Mouse (Mus musculus): ENCODE data around the gene Pex1.
"Not testable (repeated sequence)": the region's sequence is repeated elsewhere in the genome, so short reads cannot be mapped to it uniquely, and the experiment has no call there.

Gene Pex1

GRCm38 (mm10) chr5:3644621-3645020, 48.8 kb downstream of the Pex1 start:
- DNase-seq (ENCODE audit: low read depth, low spot score): no peak

DNA sequence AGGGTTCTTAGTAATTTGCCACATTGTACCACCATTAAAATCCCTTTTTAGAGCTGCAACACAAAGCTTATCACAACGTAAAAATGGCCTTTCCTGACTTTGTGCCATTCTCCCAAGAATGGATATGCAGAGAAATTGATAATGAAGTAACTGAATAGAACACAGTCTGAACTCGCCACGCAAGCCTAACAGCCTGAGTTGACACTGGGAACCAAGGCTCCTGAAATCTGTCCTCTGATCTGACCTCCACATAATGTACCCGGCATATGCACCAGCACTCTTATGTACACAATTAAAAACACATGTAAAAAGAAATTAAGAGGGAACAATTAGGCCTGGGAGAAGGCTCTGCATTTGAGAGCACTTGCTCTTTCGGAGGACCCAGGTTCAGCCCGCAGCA, 49.5 kb downstream of the Pex1 start:
- DNase-seq (ENCODE audit: low read depth, low spot score): no peak

- DNase-seq (ENCODE audit: low read depth, low spot score): no peak
These were observed 50.7 kb downstream of the Pex1 start for GRCm38 (mm10) chr5:3646539-3646938.

DNA sequence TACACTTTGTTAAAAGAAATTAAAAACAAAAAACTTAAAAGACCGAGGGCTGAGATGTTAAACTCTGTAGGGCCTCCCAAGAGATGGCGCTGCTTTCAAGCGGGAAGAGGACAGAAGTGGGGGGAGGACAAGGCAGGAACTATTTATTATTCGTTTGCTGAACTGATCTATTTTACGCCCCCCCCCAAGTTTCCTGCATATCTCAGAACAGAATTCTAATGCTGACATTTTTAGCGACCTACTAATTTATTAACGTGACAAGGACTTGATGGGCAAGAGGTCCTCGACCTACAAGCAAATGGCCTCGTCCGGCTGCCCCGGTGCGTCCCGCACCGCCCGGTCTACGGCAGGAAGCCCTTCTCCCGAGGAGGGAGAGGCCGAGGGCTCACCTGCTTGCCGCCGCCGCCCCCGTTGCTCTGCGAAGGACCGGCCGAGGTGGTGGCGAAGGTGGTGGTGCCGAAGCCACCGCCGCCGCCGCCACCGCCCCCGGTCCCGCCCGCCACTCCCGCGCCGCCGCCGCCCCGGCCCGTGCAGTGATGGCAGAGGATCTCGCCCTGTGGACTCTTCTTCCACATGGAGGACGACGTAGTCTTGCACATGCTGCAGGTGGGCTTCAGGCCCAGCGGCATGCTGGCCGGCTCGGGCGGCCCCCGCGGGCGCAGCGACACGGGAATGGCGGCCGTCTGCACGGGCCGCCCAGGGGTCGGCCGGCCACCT, 51.3 kb downstream of the Pex1 start:
- peak; percentile 82 for DNase-seq (ENCODE audit: low read depth, low spot score)

GRCm38 (mm10) chr5:3647708-3648121, 51.8 kb downstream of the Pex1 start:
- peak; percentile 92 for DNase-seq (ENCODE audit: low read depth, low spot score)

GRCm38 (mm10) chr5:3648206-3648848, 52.5 kb downstream of the Pex1 start:
- peak; percentile 11 for DNase-seq (ENCODE audit: low read depth, low spot score)

GRCm38 (mm10) chr5:3648849-3649210, 53.0 kb downstream of the Pex1 start:
- DNase-seq (ENCODE audit: low read depth, low spot score): no peak

DNA sequence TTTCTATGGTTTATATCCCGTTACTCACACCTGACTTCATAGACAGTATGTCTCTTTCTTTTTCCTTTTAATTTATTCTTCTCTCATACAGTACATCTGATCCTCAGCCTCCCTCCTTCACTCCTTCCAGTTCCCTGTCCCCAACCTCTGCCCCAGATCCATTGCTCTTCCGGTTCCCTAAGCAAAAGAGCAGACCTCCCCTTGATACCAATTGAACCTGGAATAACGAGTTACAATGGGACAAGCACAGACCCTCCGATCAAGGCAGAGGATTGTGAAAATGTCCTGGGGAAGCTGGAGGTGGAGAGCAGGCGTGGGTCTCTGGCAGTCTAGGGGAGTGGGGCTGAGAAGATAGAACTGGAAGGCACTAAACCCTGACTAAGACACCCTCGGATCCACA, 55.0 kb downstream of the Pex1 start, which contains the start of gene Tmbim7:
TSS of gene Tmbim7 (plus strand) at position 301 of the 400 bp plus-strand sequence.
- DNase-seq (ENCODE audit: low read depth, low spot score): no peak

DNA sequence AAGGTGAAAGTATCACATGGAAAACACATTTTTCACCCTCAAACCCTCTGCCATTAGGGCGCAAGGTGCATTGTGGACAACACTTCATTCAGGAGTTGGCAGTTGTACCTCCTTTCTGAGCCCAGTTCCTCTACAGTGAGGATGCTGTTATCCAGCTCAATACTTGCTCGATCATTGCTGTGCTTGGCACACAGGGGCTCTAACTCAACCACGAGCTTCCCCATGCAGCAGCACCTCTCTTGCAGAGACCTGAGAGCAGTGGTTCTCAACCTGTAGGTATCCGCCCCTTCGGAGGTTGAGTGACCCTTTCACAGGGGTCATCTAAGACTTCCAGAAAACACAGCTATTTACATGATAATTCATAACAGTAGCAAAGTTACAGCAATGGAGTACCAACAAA, 55.8 kb downstream of the Pex1 start:
- no peak for DNase-seq (ENCODE audit: low read depth, low spot score)

GRCm38 (mm10) chr5:3652903-3653575, 57.2 kb downstream of the Pex1 start:
- DNase-seq (ENCODE audit: low read depth, low spot score): not testable (repeated sequence)

- DNase-seq (ENCODE audit: low read depth, low spot score): no peak
These were observed 57.9 kb downstream of the Pex1 start for GRCm38 (mm10) chr5:3653801-3654200.

DNA sequence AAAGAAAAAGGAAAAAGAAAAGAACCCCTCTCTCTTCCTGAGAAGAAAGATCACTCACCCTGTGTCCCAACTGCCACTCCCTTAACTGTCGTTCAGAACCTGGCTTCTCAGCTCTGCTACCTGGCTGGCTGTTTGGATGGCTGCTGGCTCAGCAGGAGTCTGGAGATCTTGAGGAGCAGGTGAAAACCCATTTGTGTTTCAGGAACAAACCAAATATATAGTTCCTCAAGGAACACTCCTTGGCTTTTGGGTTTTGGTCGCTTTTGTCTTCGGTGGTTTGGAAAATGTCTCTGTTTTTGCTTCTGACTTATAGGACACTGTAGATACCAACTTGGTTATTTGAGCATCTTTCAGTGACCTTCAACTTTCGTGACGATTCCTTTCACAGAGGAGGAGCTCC, 61.2 kb downstream of the Pex1 start, which contains the start of gene Gatad1:
TSS of gene Gatad1 (minus strand) at position 101 of the 400 bp plus-strand sequence.
- no peak for DNase-seq (ENCODE audit: low read depth, low spot score)

- no peak for DNase-seq (ENCODE audit: low read depth, low spot score)
These were observed 69.4 kb downstream of the Pex1 start for GRCm38 (mm10) chr5:3665225-3665624.

- DNase-seq (ENCODE audit: low read depth, low spot score): peak; percentile 59
These were observed 70.7 kb downstream of the Pex1 start for GRCm38 (mm10) chr5:3666585-3666984.

DNA sequence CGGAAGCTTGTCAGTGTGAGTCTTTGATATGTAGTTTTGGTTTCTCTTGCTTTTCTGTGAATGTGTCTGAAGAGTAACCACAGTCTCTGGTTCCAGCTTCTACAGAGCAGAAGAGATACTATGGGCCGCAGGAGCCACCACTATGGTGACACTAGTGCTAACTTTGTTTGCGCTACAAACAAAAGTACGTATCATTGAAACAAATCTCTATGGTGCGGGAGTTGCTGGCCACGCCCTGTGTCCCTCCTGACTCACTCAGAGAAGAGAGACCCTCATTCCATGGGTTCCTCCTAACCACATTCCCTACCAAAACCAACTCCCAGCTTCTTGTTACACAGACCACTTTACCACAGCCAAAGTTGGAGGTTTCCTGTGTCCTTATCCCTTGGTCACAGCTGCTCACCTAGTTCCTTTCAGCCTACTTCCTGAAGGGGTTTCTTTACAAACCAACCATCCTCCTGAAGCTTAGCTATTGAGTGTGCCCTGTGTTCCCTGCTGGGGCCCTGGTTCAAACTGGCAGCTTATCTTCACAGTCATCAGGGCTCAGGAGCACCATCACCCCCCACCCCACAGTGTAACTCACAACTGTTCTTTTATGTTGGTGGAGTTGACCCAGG, 74.2 kb downstream of the Pex1 start:
- peak; percentile 61 for DNase-seq (ENCODE audit: low read depth, low spot score)
